In genomic region chr10:12762668-12763067, GRCm38 (mm10) we compare ENCODE assay signal across 25 mouse cellular contexts.
"Had no signal": no experiment of that assay in that cellular context is flagged by ENCODE, and none has a peak within 500 bp of the region (broad histone marks: within the 10 kb centered on the region; RNA-seq: fewer than 3 reads in every experiment).

No protein-coding gene starts in this region.

- DNase-seq: gastrocnemius, postnatal 14 days; gastrocnemius, postnatal 36 days; heart, adult 11 months; heart, adult 2 months; heart, postnatal 14 days; heart, postnatal 36 days; kidney, adult 11 months; kidney, adult 2 months; kidney, adult 9 months; kidney, postnatal 10 days; kidney, postnatal 25 days; kidney, postnatal 4 days; liver, embryonic 13.5 days had no signal

- ATAC-seq: hindbrain, postnatal 0 days; intestine, embryonic 16.5 days had no signal

- H3K4me1 ChIP-seq: liver, embryonic 13.5 days had no signal

- H3K36me3 ChIP-seq: hindbrain, embryonic 13.5 days; hindbrain, embryonic 15.5 days; liver, embryonic 13.5 days had no signal

- H3K9me3 ChIP-seq: heart, embryonic 15.5 days; hindbrain, embryonic 13.5 days; hindbrain, embryonic 15.5 days; limb, embryonic 15.5 days; liver, embryonic 13.5 days had no signal

- H3K27ac ChIP-seq: heart, adult 2 months; heart, embryonic 13.5 days; heart, embryonic 15.5 days; hindbrain, embryonic 13.5 days; hindbrain, embryonic 15.5 days; hindbrain, postnatal 0 days; kidney, embryonic 15.5 days; layer of hippocampus, adult 2 months; left cerebral cortex, adult 2 months; limb, embryonic 13.5 days; limb, embryonic 15.5 days; liver, embryonic 13.5 days had no signal

- H3K4me2 ChIP-seq: heart, embryonic 11.5 days; heart, embryonic 13.5 days; heart, embryonic 15.5 days; hindbrain, embryonic 13.5 days; hindbrain, embryonic 15.5 days; kidney, embryonic 15.5 days; limb, embryonic 13.5 days; limb, embryonic 15.5 days; liver, embryonic 13.5 days had no signal

- H3K27me3 ChIP-seq: heart, embryonic 13.5 days; heart, embryonic 15.5 days; hindbrain, embryonic 13.5 days; hindbrain, embryonic 15.5 days; kidney, embryonic 15.5 days; limb, embryonic 13.5 days; limb, embryonic 15.5 days; liver, embryonic 13.5 days had no signal

- H3K9ac ChIP-seq: heart, embryonic 13.5 days; heart, embryonic 15.5 days; hindbrain, embryonic 13.5 days; hindbrain, embryonic 15.5 days; kidney, embryonic 15.5 days; limb, embryonic 13.5 days; limb, embryonic 15.5 days; liver, embryonic 13.5 days had no signal

- H3K4me3 ChIP-seq: heart, adult 2 months; heart, embryonic 13.5 days; heart, embryonic 15.5 days; hindbrain, embryonic 13.5 days; hindbrain, embryonic 15.5 days; kidney, embryonic 15.5 days; layer of hippocampus, adult 2 months; left cerebral cortex, adult 2 months; limb, embryonic 13.5 days; limb, embryonic 15.5 days; liver, embryonic 13.5 days had no signal
